Mouse (Mus musculus) neural tube, embryonic 11.5 days (tissue): ENCODE data around the gene B4galt5. TPM values are rescaled to one million over a fixed set of nuclear protein-coding genes. Genes with fewer than 3 reads are reported as not detected.

ENCODE experiments used
- ATAC-seq: fragments of 200-750 bp; cut with Nextera tagmentation; 2 replicates; pipeline ENCODE4 v1.8.0; 2017; ENCODE audit warnings: moderate number of reproducible peaks, mild to moderate bottlenecking, moderate TSS enrichment, moderate library complexity; ENCODE audit not compliant: insufficient read depth, low FRiP score, low TSS enrichment
- DNase-seq: peaks from one replicate; pipeline ENCODE4 v3.0.0-alpha.2; 2015; ENCODE audit warnings: low spot score
- H3K27ac ChIP-seq: fragments of 300-500 bp; sonication (generic); 2 replicates; pipeline ENCODE4 v1.5.1; 2014; ENCODE audit warnings: low read depth, mild to moderate bottlenecking, low read length
- H3K27me3 ChIP-seq: fragments of 300-500 bp; sonication (generic); 2 replicates; pipeline ENCODE4 v1.6.1; 2014; ENCODE audit warnings: mild to moderate bottlenecking, low read length, mixed read lengths; ENCODE audit not compliant: control insufficient read depth, insufficient read depth
- H3K36me3 ChIP-seq: fragments of 300-500 bp; sonication (generic); 2 replicates; pipeline ENCODE4 v1.6.1; 2014; ENCODE audit warnings: mild to moderate bottlenecking, low read length, moderate library complexity, mixed read lengths; ENCODE audit not compliant: control insufficient read depth, insufficient read depth
- H3K4me1 ChIP-seq: fragments of 300-500 bp; sonication (generic); 2 replicates; pipeline ENCODE4 v1.6.1; 2014; ENCODE audit warnings: low read length, mixed read lengths; ENCODE audit not compliant: control insufficient read depth, insufficient read depth
- H3K4me2 ChIP-seq: fragments of 300-500 bp; sonication (generic); 2 replicates; pipeline ENCODE4 v1.6.1; 2014; ENCODE audit warnings: low read depth, mild to moderate bottlenecking, moderate library complexity
- H3K4me3 ChIP-seq: fragments of 300-500 bp; sonication (generic); 2 replicates; pipeline ENCODE4 v1.5.1; 2014; ENCODE audit warnings: low read depth, low read length
- H3K9ac ChIP-seq: fragments of 300-500 bp; sonication (generic); 2 replicates; pipeline ENCODE4 v1.6.1; 2014; ENCODE audit warnings: mild to moderate bottlenecking, low read length
- H3K9me3 ChIP-seq: fragments of 300-500 bp; sonication (generic); 2 replicates; pipeline ENCODE4 v1.6.1; 2016; ENCODE audit warnings: low read length; ENCODE audit not compliant: control insufficient read depth
- WGBS: fragments of 180-500 bp; shearing (Covaris S2); extraction: QIAGEN DNeasy Blood & Tissue Kit; methylation state at CpG from one replicate; pipeline ENCODE4 v1.1.7; 2014; 5-methylcytosine and 5-hydroxymethylcytosine counted together
- polyA plus RNA-seq: library from polyadenylated mRNA; unstranded; fragments of >200 nt; fragmentation: Nextera tagmentation; extraction: Ambion mirVana; gene quantifications from 2 replicates; pipeline ENCODE4 v1.2.1, GENCODE M21; 2014

B4galt5 gene
- polyA plus RNA-seq, 1 experiment from 2014 or later = 26.9 TPM

- DNase-seq (no peak), ATAC-seq (no peak)
- Histone ChIP-seq H3K9me3 (no peaks in the 10 kb centered on the region), H3K4me1 (peaks cover 9% of the 10 kb centered on the region), H3K27ac (no peak overlapping the region), H3K4me2 (no peak overlapping the region), H3K27me3 (no peaks in the 10 kb centered on the region), H3K9ac (no peak overlapping the region), H3K36me3 (no peaks in the 10 kb centered on the region), H3K4me3 (no peak overlapping the region)
- WGBS = 90% methylated on average over 8 of the region's 8 CpGs
These were observed 27.6 kb downstream of the B4galt5 start for GRCm38 (mm10) chr2:167321372-167321771.

GRCm38 (mm10) chr2:167318981-167319380 is 30.0 kb downstream of the B4galt5 start:
- Histone ChIP-seq H3K27me3 (no peaks in the 10 kb centered on the region), H3K4me2 (no peak overlapping the region), H3K36me3 (no peaks in the 10 kb centered on the region), H3K9ac (no peak overlapping the region), H3K9me3 (no peaks in the 10 kb centered on the region), H3K4me3 (no peak overlapping the region), H3K4me1 (peaks cover 13% of the 10 kb centered on the region), H3K27ac (no peak overlapping the region)
- 31% methylated on average over 5 of the region's 5 CpGs for WGBS
- ATAC-seq (no peak), DNase-seq (no peak)

GRCm38 (mm10) chr2:167316724-167317187 is 32.2 kb downstream of the B4galt5 start:
- no peaks in the 10 kb centered on the region for H3K36me3 ChIP-seq
- H3K9ac ChIP-seq = no peak overlapping the region
- no peak for DNase-seq
- no peak for ATAC-seq
- no peaks in the 10 kb centered on the region for H3K27me3 ChIP-seq
- no peaks in the 10 kb centered on the region for H3K9me3 ChIP-seq
- H3K4me2 ChIP-seq = no peak overlapping the region
- WGBS = 88% methylated on average over 3 of the region's 3 CpGs
- H3K27ac ChIP-seq = no peak overlapping the region
- H3K4me1 ChIP-seq = peaks cover 15% of the 10 kb centered on the region
- H3K4me3 ChIP-seq = no peak overlapping the region

- H3K4me3 ChIP-seq = no peak overlapping the region
- 86% methylated on average over 8 of the region's 8 CpGs for WGBS
- no peaks in the 10 kb centered on the region for H3K9me3 ChIP-seq
- ATAC-seq (no peak), DNase-seq (no peak)
- peaks cover 15% of the 10 kb centered on the region for H3K4me1 ChIP-seq
- no peak overlapping the region for H3K9ac ChIP-seq
- no peaks in the 10 kb centered on the region for H3K27me3 ChIP-seq
- 0 out of 2 replicates have a peak overlapping the region, but pooled peaks have one; percentile 20 for H3K27ac ChIP-seq
- no peaks in the 10 kb centered on the region for H3K36me3 ChIP-seq
- H3K4me2 ChIP-seq = no peak overlapping the region
These were observed 34.5 kb downstream of the B4galt5 start for GRCm38 (mm10) chr2:167314491-167314890.

GRCm38 (mm10) chr2:167313501-167314326 is 35.3 kb downstream of the B4galt5 start:
- DNase-seq = no peak
- H3K9ac ChIP-seq = no peak overlapping the region
- no peaks in the 10 kb centered on the region for H3K36me3 ChIP-seq
- H3K4me3 ChIP-seq = no peak overlapping the region
- H3K4me1 ChIP-seq = peaks cover 12% of the 10 kb centered on the region
- H3K4me2 ChIP-seq = no peak overlapping the region
- H3K9me3 ChIP-seq = no peaks in the 10 kb centered on the region
- H3K27me3 ChIP-seq = no peaks in the 10 kb centered on the region
- no peak for ATAC-seq
- H3K27ac ChIP-seq = 0 out of 2 replicates have a peak overlapping the region, but pooled peaks have one; percentile 20
- 76% methylated on average over 13 of the region's 13 CpGs for WGBS

GRCm38 (mm10) chr2:167310121-167310520 is 38.9 kb downstream of the B4galt5 start:
- ATAC-seq (no peak), DNase-seq (no peak)
- Histone ChIP-seq H3K4me2 (no peak overlapping the region), H3K27me3 (no peaks in the 10 kb centered on the region), H3K4me3 (no peak overlapping the region), H3K27ac (no peak overlapping the region), H3K4me1 (peaks cover 7% of the 10 kb centered on the region; the same call in 1 of the 2 replicates), H3K9ac (no peak overlapping the region), H3K9me3 (no peaks in the 10 kb centered on the region), H3K36me3 (peaks cover 3% of the 10 kb centered on the region; the same call in 1 of the 2 replicates)
- WGBS = 88% methylated on average over 1 of the region's 1 CpGs

- H3K36me3 ChIP-seq = peaks cover 3% of the 10 kb centered on the region; the same call in 1 of the 2 replicates
- 89% methylated on average over 12 of the region's 12 CpGs for WGBS
- peaks cover 5% of the 10 kb centered on the region; the same call in 1 of the 2 replicates for H3K4me1 ChIP-seq
- no peak overlapping the region for H3K27ac ChIP-seq
- no peak overlapping the region for H3K4me2 ChIP-seq
- ATAC-seq = no peak
- H3K27me3 ChIP-seq = no peaks in the 10 kb centered on the region
- H3K9me3 ChIP-seq = no peaks in the 10 kb centered on the region
- no peak overlapping the region for H3K4me3 ChIP-seq
- H3K9ac ChIP-seq = no peak overlapping the region
- DNase-seq = no peak
These were observed 39.7 kb downstream of the B4galt5 start for GRCm38 (mm10) chr2:167309286-167309685.

GRCm38 (mm10) chr2:167307716-167308115 is 41.3 kb downstream of the B4galt5 start:
- no peak overlapping the region for H3K9ac ChIP-seq
- WGBS = 56% methylated on average over 12 of the region's 12 CpGs
- H3K36me3 ChIP-seq = peaks cover 3% of the 10 kb centered on the region; the same call in 1 of the 2 replicates
- no peaks in the 10 kb centered on the region for H3K4me1 ChIP-seq
- H3K4me2 ChIP-seq = no peak overlapping the region
- DNase-seq = no peak
- H3K27ac ChIP-seq = peak overlapping the region; percentile 61
- ATAC-seq = no peak
- H3K27me3 ChIP-seq = no peaks in the 10 kb centered on the region
- no peaks in the 10 kb centered on the region for H3K9me3 ChIP-seq
- no peak overlapping the region for H3K4me3 ChIP-seq
